Mouse (Mus musculus): Measurements from ENCODE around the gene Grm6. TPM values are rescaled to one million over a fixed set of nuclear protein-coding genes. Genes with fewer than 3 reads are reported as not detected.

Gene Grm6
- polyA plus RNA-seq (2012; rRNA removed): not detected in 2 replicates

GRCm38 (mm10) chr11:50850177-50850735 lies at the start of gene Grm6:
TSS of gene Grm6 (plus strand) at chr11:50850685.
- Histone ChIP-seq H3K4me3 (ENCODE audit: insufficient read depth, low read length) (peak within 1 kb of the TSS; percentile 29), H3K27ac (ENCODE audit: insufficient read depth, low read length) (no peak within 1 kb of the TSS), H3K4me1 (ENCODE audit: control insufficient read depth, insufficient read depth, low read length) (no peaks in the 10 kb centered on the region)
- no peak for TF ChIP-seq CTCF (IDR thresholded peaks at IDR 0.05; ENCODE audit: extremely low read depth, insufficient read depth, low read length)
- TF ChIP-seq POLR2A (IDR thresholded peaks at IDR 0.05; ENCODE audit: extremely low read depth, insufficient read depth, low read length): no peak

DNA sequence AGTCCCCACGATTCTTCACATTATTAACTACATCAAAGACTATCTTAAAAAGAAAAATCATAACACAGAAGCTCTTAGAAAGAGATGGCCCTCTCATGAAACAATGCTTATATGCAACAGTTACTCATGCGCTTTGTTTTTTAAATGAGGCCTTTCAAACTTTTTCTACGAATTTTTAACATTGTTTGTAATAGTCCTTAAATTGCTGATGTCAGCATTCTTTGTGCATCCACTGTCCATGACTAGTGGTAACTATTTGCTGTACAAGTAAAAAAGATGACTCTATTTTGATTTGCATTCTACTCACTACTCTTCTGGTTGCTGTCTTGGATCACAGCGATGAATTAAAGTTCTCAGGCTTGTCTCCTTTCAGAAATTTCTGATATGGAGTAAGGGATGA lies 36.3 kb upstream of the Grm6 start:
- H3K4me1 ChIP-seq (ENCODE audit: control insufficient read depth, insufficient read depth, low read length): no peaks in the 10 kb centered on the region
- no peak overlapping the region for H3K4me3 ChIP-seq (ENCODE audit: insufficient read depth, low read length)
- TF ChIP-seq CTCF (IDR thresholded peaks at IDR 0.05; ENCODE audit: extremely low read depth, insufficient read depth, low read length): no peak
- TF ChIP-seq POLR2A (IDR thresholded peaks at IDR 0.05; ENCODE audit: extremely low read depth, insufficient read depth, low read length): no peak
- H3K27ac ChIP-seq (ENCODE audit: insufficient read depth, low read length): no peak overlapping the region

DNA sequence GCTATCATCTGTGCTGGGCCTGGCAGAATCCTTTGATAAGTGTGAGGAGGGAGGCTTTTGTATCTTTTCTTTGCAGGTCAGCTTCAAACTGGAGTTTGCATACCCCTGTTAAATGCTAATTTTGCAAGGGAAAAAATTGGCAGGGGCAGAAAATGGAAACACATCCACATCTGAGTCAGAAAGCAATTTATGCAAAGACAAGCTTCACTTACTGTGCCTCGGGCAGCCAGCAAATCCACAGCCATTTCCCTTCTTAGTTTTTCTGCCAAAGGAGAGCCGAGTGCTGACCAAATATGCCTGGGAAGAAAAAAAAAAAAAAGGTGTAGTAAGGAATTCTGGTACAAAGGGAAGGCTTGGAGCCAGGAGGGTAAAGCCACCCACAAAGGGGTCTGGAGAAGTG lies 24.3 kb upstream of the Grm6 start:
- Histone ChIP-seq H3K27ac (ENCODE audit: insufficient read depth, low read length) (no peak overlapping the region), H3K4me3 (ENCODE audit: insufficient read depth, low read length) (peak overlapping the region; percentile 38; the same call in 1 of the 2 replicates), H3K4me1 (ENCODE audit: control insufficient read depth, insufficient read depth, low read length) (peaks cover 2% of the 10 kb centered on the region; the same call in 1 of the 2 replicates)
- TF ChIP-seq CTCF (IDR thresholded peaks at IDR 0.05; ENCODE audit: extremely low read depth, insufficient read depth, low read length) (no peak), POLR2A (IDR thresholded peaks at IDR 0.05; ENCODE audit: extremely low read depth, insufficient read depth, low read length) (no peak)

DNA sequence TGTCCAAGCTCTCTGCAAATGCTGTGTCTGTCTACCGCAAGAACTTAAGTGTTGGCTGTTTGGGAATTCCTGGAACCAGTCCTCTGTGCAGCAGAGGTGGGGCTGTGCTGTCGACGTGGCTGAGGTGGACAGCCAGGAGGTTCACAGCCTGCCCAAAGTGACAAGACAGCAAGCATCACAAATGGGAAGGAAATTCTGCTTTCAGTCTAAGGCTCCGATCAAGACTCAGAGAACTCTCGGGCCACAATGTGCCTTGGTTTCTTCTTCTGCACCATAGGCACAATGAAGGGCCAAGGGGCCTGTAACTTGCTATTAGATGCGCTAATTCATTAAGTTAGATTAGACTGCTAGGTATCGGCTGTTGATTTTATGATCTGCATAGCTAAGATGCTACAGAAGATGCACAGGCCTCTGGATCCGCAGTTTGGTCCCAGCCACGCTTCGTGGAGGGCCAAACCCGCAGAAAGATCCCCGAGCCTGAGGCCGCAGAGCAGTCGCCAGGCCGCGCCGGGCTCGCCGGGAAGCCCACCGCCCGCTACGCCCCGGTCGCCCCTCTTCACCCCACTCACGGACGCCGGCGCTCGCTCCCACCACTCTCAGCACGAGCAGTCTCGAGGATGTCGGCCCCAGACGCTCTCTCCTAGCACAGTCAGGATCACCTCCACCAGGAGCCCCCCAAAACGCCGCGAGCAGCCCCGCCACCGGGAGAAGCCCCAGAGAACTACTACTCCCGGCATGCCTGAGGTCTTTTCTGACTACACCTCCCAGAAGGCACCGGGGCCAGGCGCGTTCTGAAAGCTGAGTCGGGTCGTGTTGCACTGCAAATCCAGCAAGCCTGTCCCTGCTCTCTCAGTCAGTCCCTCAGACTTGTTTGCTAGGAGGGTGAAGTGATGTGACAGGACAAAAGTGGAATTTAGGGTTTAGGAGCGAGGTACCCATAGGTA lies 23.2 kb upstream of the Grm6 start, which contains the start of gene Zfp354c:
Gene Zfp354c, minus strand, starts transcription at position 715 of the 944 bp plus-strand sequence.
- H3K4me3 ChIP-seq (ENCODE audit: insufficient read depth, low read length): peak within 1 kb of the TSS; percentile 38
- H3K4me1 ChIP-seq (ENCODE audit: control insufficient read depth, insufficient read depth, low read length): peaks cover 2% of the 10 kb centered on the region; the same call in 1 of the 2 replicates
- TF ChIP-seq CTCF (IDR thresholded peaks at IDR 0.05; ENCODE audit: extremely low read depth, insufficient read depth, low read length) (no peak), POLR2A (IDR thresholded peaks at IDR 0.05; ENCODE audit: extremely low read depth, insufficient read depth, low read length) (peak; percentile 94)
- H3K27ac ChIP-seq (ENCODE audit: insufficient read depth, low read length): no peak within 1 kb of the TSS

GRCm38 (mm10) chr11:50835727-50836126 lies 14.8 kb upstream of the Grm6 start:
- TF ChIP-seq CTCF (IDR thresholded peaks at IDR 0.05; ENCODE audit: extremely low read depth, insufficient read depth, low read length) (no peak), POLR2A (IDR thresholded peaks at IDR 0.05; ENCODE audit: extremely low read depth, insufficient read depth, low read length) (no peak)
- Histone ChIP-seq H3K27ac (ENCODE audit: insufficient read depth, low read length) (no peak overlapping the region), H3K4me3 (ENCODE audit: insufficient read depth, low read length) (no peak overlapping the region), H3K4me1 (ENCODE audit: control insufficient read depth, insufficient read depth, low read length) (peaks cover 2% of the 10 kb centered on the region; the same call in 1 of the 2 replicates)

DNA sequence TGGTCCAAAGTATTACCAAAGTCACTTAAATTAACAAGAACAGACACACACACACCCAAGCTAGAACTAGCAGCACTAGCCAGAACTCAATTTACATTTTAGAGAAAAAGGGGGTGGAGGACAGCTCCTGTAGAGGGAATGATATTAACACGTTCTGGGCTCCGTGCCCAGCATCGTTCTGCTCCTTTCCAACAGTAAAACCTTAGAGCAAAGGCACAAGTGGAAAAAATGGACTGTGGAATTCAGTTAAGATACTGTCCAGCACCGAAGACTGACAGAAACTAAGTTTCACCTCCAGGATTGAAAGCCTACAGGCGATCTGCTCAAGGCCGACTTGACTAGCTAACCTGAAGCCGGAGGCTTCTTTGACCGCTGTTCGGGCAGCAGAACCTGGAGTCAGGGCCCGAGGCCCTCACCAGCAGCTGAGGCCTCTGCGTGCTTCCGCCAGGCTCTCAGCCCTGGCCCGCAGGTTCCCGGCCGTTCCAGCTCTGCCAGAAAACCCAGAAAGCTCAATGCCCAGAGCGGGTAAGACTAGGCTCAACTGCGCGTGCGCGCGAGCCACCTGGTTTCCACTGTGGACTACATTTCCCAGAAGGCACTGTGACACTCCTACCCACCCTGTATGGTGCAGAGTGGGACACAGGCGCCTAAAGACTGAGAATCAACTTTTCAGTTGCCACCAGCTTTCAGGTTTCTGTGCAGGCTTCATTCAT lies 9.3 kb upstream of the Grm6 start, which contains the start of gene Zfp879:
Gene Zfp879, minus strand, starts transcription at position 530 of the 713 bp plus-strand sequence.
- peaks cover 2% of the 10 kb centered on the region; the same call in 1 of the 2 replicates for H3K4me1 ChIP-seq (ENCODE audit: control insufficient read depth, insufficient read depth, low read length)
- TF ChIP-seq CTCF (IDR thresholded peaks at IDR 0.05; ENCODE audit: extremely low read depth, insufficient read depth, low read length) (no peak), POLR2A (IDR thresholded peaks at IDR 0.05; ENCODE audit: extremely low read depth, insufficient read depth, low read length) (peak; percentile 82)
- H3K4me3 ChIP-seq (ENCODE audit: insufficient read depth, low read length): peak within 1 kb of the TSS; percentile 39
- H3K27ac ChIP-seq (ENCODE audit: insufficient read depth, low read length): peak within 1 kb of the TSS; percentile 13; the same call in 1 of the 2 replicates

DNA sequence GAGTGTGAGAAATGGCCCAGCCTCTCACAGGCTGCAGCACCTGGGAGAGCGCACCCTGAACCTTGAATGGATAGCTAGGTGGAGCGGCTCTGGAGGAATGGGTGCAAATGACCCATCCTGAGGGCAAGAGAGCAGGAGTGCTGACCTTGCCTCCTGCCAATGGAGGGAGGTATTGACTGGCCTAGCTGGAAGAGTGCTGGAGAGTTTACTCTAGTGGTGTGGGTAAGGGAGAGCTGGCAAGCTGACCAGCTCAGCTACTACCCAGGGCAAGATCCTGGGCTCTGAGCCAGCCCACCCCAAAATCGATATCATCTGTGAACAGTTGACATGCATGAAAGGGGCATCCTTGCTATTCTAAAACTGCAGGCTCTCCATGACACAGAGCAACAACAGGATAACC lies 4.5 kb upstream of the Grm6 start:
- Histone ChIP-seq H3K27ac (ENCODE audit: insufficient read depth, low read length) (no peak overlapping the region), H3K4me3 (ENCODE audit: insufficient read depth, low read length) (no peak overlapping the region), H3K4me1 (ENCODE audit: control insufficient read depth, insufficient read depth, low read length) (no peaks in the 10 kb centered on the region)
- no peak for TF ChIP-seq CTCF (IDR thresholded peaks at IDR 0.05; ENCODE audit: extremely low read depth, insufficient read depth, low read length)
- no peak for TF ChIP-seq POLR2A (IDR thresholded peaks at IDR 0.05; ENCODE audit: extremely low read depth, insufficient read depth, low read length)

GRCm38 (mm10) chr11:50847047-50847446 lies 3.4 kb upstream of the Grm6 start:
- no peak for TF ChIP-seq POLR2A (IDR thresholded peaks at IDR 0.05; ENCODE audit: extremely low read depth, insufficient read depth, low read length)
- TF ChIP-seq CTCF (IDR thresholded peaks at IDR 0.05; ENCODE audit: extremely low read depth, insufficient read depth, low read length): peak; percentile 54
- H3K4me1 ChIP-seq (ENCODE audit: control insufficient read depth, insufficient read depth, low read length): no peaks in the 10 kb centered on the region
- no peak overlapping the region for H3K27ac ChIP-seq (ENCODE audit: insufficient read depth, low read length)
- no peak overlapping the region for H3K4me3 ChIP-seq (ENCODE audit: insufficient read depth, low read length)

DNA sequence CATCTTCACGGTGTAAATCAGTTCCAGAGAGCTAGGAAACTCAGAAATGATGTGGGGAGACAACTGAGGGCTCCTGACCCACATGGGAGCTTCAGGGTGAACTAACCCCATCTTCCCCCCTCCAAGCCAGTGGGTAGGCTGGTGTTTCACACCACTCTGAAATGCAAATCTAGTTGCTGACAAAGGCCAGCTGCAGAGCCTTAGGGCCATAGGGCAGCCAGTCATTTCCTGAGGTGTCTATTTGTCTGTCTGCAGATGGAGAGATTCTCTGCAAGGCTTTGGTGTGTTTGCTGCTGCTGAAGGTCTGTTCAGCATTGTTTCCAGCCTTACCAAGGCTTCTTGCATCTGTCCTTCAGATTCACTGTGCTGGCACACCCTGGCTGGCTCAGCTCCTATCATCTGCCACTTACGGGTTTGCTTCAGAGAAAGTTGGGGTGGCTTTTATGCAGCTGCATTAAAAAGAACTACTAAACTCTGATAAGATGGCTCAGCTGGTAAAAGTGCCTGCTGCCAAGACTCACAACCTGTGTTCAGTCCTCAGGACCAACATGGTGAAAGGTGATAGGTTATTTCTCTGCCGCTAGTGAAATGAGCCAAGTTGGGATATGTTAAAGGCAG lies 1.9 kb upstream of the Grm6 start:
- no peak overlapping the region for H3K27ac ChIP-seq (ENCODE audit: insufficient read depth, low read length)
- H3K4me3 ChIP-seq (ENCODE audit: insufficient read depth, low read length): no peak overlapping the region
- H3K4me1 ChIP-seq (ENCODE audit: control insufficient read depth, insufficient read depth, low read length): no peaks in the 10 kb centered on the region
- no peak for TF ChIP-seq POLR2A (IDR thresholded peaks at IDR 0.05; ENCODE audit: extremely low read depth, insufficient read depth, low read length)
- no peak for TF ChIP-seq CTCF (IDR thresholded peaks at IDR 0.05; ENCODE audit: extremely low read depth, insufficient read depth, low read length)
